Mouse (Mus musculus) lung, adult 2 months (tissue): ENCODE measurements around the gene Ccdc13.

Source experiments
- CTCF ChIP-seq: fragments of 200-500 bp; IDR thresholded peaks from 2 replicates; pipeline ENCODE4 v1.5.1; 2011; ENCODE audit warnings: mild to moderate bottlenecking, low read length, control low read depth; ENCODE audit not compliant: insufficient read depth
- POLR2A ChIP-seq: fragments of 200-500 bp; IDR thresholded peaks from 2 replicates; pipeline ENCODE4 v1.6.1; 2011; ENCODE audit warnings: low read depth, mild to moderate bottlenecking, control low read depth, low read length, borderline replicate concordance; ENCODE audit errors: extremely low read depth

DNA sequence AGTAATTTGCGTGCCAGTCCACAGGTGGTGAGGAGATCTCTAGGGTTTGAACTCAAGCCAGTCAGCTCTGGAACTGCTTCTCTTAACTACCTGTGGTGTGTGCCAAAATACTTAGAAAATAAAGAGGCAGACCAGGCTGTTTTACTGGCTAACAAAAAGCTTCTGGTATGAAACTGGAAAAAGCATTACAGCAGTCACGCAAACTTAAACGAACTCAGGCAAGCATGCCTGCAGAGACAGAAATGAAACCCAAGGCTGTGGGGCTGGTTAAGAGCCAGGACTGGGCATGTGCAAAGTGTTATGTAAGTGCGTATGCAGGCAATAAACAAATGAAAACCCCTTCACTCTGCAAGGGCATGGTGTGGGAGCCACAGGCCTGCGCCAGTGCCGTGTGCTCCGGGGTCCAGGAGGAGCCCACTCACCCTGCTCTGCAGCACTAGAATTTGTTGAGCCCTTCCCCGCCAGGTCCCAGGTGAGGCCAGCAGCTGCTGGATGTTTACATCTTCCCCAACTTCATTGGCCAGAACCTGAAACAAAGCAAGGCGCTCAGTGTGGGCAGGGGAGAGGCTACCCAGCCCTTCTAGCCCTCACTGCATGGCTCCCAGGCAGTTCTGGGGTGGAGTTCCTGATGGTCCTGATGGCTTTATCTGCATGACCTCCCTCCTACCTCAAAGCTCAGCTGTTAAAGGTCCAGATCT lies 20.0 kb downstream of the Ccdc13 start:
- TF ChIP-seq CTCF (no peak), POLR2A (no peak)
